Mouse (Mus musculus) urinary bladder, postnatal 36 days (tissue): ENCODE results near the gene Txnip.
A peak's percentile ranks its signal among the peaks of the same experiment; 100 is the strongest.
"Not testable (repeated sequence)": the region's sequence is repeated elsewhere in the genome, so short reads cannot be mapped to it uniquely, and the experiment has no call there.

ENCODE experiments used
- DNase-seq, 2 experiments: peaks; one replicate each; pipeline ENCODE4 v3.0.0; 2022; ENCODE audit warnings: low spot score in 2 of 2, mixed read lengths in 1 of 2

The Txnip gene

DNA sequence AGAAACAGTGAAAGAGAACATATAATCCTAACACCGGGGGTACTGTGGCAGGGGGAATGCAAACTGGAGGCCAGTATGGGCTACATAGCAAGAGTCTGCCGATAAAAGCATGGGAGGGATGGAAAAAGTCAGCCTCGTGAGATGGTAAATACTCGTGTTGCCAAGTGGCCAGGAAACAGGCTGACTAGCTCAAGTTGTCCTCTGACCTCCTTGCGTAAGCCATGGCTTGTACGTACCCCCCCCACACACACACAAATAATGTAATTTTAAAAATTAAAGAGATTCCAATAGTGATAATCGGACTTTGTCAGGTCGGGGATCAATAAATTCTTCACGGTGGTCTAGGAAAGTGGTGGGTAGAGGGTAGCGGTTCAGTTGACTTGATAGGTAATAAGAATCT is 35.6 kb downstream of the Txnip start:
- DNase-seq = no peak

GRCm38 (mm10) chr3:96593790-96594560 is 36.2 kb downstream of the Txnip start, which contains the start of gene Polr3gl:
Polr3gl (minus strand) TSS chr3:96594181.
- peak; percentile 92 to 94 for DNase-seq

- DNase-seq = no peak
Observed at GRCm38 (mm10) chr3:96594851-96595250, 37.1 kb downstream of the Txnip start.

DNA sequence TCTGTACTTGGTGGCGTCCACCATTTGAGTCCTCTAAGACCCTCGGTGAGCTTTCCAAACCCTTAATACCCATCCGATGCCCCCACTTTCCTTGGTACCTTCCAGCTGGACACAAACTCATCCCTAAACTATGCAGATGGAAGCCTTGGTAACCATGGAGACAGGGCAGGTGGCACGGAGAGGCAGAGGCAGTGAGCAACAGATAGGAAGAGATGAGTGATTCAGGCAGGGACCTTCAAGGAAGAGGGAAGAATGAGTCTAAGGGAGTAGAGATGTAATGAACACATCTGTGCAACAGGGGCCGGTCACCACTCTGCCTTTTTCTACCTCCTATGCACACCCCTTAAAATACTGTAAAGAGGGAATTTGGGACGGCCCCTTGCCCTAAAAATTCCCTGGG is 37.9 kb downstream of the Txnip start:
- DNase-seq = no peak

- DNase-seq = no peak
Observed at GRCm38 (mm10) chr3:96596228-96596707, 38.5 kb downstream of the Txnip start, which contains the start of gene Ankrd34a. Ankrd34a (plus strand) TSS chr3:96596636.

GRCm38 (mm10) chr3:96596855-96597254 is 39.1 kb downstream of the Txnip start:
- DNase-seq = no peak

GRCm38 (mm10) chr3:96597435-96597891 is 39.7 kb downstream of the Txnip start:
- no peak for DNase-seq

- peak in 1 of 2 experiments; percentile 68 for DNase-seq
Observed at GRCm38 (mm10) chr3:96598156-96599068, 40.7 kb downstream of the Txnip start.

- DNase-seq = no peak
Observed at GRCm38 (mm10) chr3:96599069-96599393, 41.3 kb downstream of the Txnip start.

- DNase-seq = no peak
Observed at GRCm38 (mm10) chr3:96599411-96599810, 41.7 kb downstream of the Txnip start.

DNA sequence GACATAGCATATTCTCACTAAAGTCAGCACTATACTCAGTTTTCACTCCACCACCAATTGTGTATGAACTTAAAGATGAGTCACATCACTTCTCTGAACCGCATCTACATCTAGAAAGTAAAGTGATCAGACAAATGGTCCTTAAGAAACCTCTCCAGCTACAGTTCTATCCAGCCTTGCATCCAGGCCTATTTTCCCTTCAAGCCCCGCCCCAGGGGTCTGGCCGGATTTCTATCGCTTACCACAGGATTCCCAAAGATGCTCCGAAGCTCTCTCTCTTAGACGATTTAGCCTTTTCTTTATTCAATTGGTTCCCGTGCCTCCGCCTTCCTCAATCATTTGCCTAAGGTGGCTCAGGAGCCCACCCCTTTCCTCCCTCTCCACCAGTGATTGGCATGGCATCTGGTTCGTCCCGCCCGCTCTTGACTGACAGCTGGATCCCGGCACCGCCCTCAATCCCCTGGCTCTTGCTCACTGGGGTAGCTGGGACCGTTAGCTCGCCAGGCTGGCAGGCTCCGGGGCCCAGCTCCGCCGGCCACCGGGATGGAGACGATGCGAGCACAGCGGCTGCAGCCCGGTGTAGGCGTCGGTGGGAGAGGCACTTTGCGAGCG is 43.0 kb downstream of the Txnip start, which contains the start of gene Lix1l:
Lix1l (plus strand) TSS at position 511 of the 612 bp plus-strand sequence.
- DNase-seq = peak; percentile 85 to 92

DNA sequence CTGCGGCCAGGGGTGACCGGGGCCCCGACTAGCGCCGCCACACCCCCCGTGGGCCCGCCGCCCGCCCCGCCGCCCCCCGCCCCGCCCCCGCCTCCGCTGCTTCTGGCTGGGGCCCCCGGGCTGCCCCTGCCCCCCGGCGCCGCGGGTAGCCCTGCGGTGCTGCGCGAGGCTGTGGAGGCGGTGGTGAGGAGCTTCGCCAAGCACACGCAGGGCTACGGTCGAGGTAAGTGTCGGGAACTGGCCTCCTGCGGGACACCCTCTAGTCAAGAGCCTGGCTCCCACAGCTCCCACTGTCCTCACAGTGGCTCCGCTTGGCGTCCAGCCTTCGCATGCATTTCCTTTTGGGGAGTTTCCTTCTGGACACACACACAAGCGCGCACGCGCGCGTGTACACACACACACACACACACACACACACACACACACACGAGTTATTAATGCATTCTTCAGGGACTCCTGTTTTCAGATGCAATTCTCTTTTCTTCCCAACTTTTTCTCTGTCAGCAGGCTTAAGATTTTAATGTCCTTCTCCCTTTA is 43.6 kb downstream of the Txnip start:
- DNase-seq = peak; percentile 42 to 72

DNA sequence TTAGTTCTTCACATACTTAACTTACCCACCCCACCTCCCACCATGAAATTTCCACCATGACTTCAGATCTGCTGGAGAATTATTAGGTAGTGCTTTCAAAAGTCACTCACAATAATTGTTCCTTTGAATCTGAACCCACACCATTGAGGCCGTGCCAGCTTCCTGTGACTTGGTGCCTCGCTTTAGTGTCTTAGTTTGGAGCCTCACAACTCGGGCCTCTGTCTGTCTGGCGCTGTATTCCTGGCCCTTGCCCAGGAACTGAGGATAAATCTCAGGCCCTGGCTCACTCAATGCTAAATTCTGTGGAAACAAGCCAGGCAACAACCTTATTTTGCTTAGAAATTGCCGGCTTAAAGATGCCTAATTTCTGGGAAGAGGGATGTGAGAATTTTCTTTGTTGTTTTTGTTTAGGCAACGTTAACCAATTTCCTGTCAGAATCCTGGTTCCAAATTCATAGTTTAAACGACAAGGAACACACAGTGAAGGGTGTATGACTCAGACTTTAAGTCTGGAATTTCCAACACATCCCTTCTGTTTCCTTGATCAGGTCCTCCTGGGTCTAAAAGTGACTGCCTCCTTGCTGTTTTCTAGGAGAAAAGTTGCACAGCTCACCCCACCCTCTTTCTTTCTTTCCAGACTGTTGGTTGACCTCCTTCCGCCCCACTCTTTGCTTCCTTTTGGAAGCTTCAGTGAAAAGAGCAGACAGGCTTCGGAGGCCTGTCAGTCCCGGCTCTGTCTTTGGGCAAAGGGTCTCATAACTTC is 44.4 kb downstream of the Txnip start:
- DNase-seq = no peak

DNA sequence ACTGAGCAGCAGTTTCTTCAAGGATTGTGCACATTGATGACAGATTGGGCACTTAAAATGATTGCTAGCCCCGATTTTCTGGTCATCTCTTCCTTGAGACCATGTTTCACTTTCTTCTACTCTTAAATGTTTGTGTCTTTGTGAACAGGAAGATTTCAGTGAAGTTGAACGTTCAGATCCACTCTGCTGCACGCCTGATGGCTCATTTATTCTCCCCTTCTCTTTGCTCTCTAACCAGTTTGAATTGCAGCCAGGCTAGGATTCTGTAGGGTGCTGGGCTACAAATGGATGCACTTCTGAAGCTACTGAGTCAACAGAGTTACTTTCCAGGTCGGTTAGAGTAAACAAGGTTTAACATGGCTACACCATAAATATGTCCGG is 44.9 kb downstream of the Txnip start:
- DNase-seq = no peak

- DNase-seq = no peak
Observed at GRCm38 (mm10) chr3:96603311-96603710, 45.6 kb downstream of the Txnip start.

DNA sequence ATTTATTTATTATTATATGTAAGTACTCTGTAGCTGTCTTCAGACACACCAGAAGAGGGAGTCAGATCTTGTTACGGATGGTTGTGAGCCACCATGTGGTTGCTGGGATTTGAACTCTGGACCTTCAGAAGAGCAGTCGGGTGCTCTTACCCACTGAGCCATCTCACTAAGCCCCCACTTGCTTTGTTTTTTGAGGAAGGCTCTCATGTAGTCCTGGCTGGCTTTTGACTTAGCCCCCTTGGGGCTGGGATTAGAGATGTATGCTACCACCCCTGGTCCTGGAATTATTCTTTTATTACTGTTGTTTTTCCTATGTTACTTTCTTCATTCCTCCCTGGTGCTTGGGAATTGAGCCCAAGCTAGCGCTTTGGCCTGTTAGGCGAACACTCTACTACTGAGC is 48.2 kb downstream of the Txnip start:
- DNase-seq = not testable (repeated sequence)

DNA sequence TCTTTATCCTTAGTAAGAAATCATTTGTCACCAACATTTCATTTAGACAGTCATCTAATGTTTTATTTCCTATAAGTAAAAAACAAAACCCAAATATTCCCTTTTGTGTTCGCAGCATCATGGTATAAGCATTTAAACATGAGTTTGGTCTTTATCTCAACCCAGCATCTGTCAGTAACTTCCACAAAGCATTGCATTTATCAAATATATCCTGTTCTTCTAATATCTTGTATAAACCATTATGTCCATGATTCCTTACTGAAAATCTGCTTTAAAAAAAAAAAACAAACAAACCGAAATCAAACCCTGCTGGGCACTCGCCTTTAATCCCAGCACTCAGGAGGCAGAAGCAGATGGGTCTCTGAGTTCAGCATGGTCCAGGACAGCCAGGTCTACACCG is 48.9 kb downstream of the Txnip start:
- DNase-seq = no peak
